Mouse (Mus musculus): Measurements from ENCODE around the gene Tpcn1. TPM values are rescaled to one million over a fixed set of nuclear protein-coding genes. Genes with fewer than 3 reads are reported as not detected.
"Not testable (repeated sequence)": the region's sequence is repeated elsewhere in the genome, so short reads cannot be mapped to it uniquely, and the experiment has no call there.

Tpcn1 gene
- polyA plus RNA-seq, 1 experiment from 2014 or later: 14.8 TPM

DNA sequence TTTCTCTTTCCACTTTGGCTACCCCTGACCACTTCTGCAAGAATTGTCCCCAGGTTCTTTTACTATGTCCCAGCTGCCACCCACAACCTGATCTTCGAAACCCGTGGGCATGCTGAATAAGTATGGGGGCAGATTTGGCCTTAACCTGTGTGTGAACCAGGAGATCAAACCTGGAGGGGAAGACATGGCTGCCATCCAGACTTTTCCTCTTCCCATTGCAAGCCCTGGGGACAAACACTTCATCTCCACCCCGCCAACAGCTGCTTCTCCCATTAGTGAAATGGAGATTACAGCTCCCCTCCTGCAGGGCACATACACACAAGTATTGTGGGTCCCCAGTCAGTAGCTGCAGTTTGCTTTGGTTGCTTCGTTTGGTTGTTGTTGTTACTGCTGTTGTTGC lies 81.2 kb downstream of the Tpcn1 start:
- H3K27ac ChIP-seq (ENCODE audit: low read depth, low read length): no peak overlapping the region
- WGBS: 41% methylated on average over 4 of the region's 4 CpGs
- no peak overlapping the region for H3K4me2 ChIP-seq (ENCODE audit: low read depth, low read length)
- H3K36me3 ChIP-seq (ENCODE audit: control insufficient read depth, insufficient read depth, low read length): no peaks in the 10 kb centered on the region
- H3K27me3 ChIP-seq (ENCODE audit: control insufficient read depth, insufficient read depth, low read length): no peaks in the 10 kb centered on the region
- H3K4me1 ChIP-seq (ENCODE audit: control insufficient read depth, insufficient read depth, low read length): peaks cover 12% of the 10 kb centered on the region
- H3K9ac ChIP-seq (replicated peaks; ENCODE audit: low read depth, low read length): no peak overlapping the region
- no peaks in the 10 kb centered on the region for H3K9me3 ChIP-seq (ENCODE audit: control insufficient read depth, low read length)
- no peak for ATAC-seq (ENCODE audit: low read depth)
- no peak overlapping the region for H3K4me3 ChIP-seq (ENCODE audit: low read depth, low read length)

DNA sequence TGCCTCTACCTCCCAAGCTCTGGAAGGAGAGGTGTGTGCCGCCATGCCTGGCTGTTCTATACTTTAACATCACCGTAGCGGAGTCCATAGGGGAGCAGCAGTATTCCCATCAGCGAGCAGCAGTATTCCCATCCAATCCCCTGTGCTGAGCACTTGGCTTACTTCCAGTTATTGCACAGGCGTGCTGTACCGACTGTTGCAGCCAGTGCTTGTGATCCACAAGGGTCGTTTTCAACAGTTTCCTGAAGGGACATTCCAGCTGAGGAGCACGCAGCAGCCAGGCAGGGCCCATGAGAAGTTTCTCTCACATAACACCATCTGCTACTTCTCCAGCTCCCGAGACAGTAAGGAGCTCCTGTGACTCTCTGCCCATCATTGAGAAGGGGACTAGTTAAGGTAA lies 82.0 kb downstream of the Tpcn1 start:
- H3K4me1 ChIP-seq (ENCODE audit: control insufficient read depth, insufficient read depth, low read length): peaks cover 17% of the 10 kb centered on the region
- H3K36me3 ChIP-seq (ENCODE audit: control insufficient read depth, insufficient read depth, low read length): no peaks in the 10 kb centered on the region
- no peak overlapping the region for H3K4me3 ChIP-seq (ENCODE audit: low read depth, low read length)
- no peaks in the 10 kb centered on the region for H3K9me3 ChIP-seq (ENCODE audit: control insufficient read depth, low read length)
- H3K4me2 ChIP-seq (ENCODE audit: low read depth, low read length): no peak overlapping the region
- no peak overlapping the region for H3K9ac ChIP-seq (replicated peaks; ENCODE audit: low read depth, low read length)
- ATAC-seq (ENCODE audit: low read depth): no peak
- whole genome bisulfite sequencing: 47% methylated on average over 9 of the region's 9 CpGs
- no peak overlapping the region for H3K27ac ChIP-seq (ENCODE audit: low read depth, low read length)
- no peaks in the 10 kb centered on the region for H3K27me3 ChIP-seq (ENCODE audit: control insufficient read depth, insufficient read depth, low read length)

DNA sequence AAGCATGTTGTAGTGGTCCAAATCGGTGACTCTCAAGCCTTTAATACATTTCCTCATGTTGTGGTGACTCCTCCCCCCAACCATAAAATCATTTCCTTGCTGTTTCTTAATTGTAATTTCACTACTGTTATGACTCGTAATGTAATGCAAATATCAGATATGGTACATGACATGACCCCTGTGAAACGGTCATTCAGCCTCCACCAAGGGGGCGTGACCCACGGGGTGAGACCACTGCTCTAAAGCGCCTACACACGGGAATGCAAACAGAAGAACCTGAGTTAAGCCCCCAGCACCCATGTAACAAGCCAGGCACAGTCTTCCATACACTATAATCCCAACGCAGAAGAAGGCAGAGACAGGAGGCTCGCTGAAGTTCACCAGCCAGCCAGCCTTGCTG lies 82.7 kb downstream of the Tpcn1 start:
- Histone ChIP-seq H3K36me3 (ENCODE audit: control insufficient read depth, insufficient read depth, low read length) (no peaks in the 10 kb centered on the region), H3K4me2 (ENCODE audit: low read depth, low read length) (no peak overlapping the region), H3K4me3 (ENCODE audit: low read depth, low read length) (no peak overlapping the region), H3K4me1 (ENCODE audit: control insufficient read depth, insufficient read depth, low read length) (peaks cover 13% of the 10 kb centered on the region), H3K9ac (replicated peaks; ENCODE audit: low read depth, low read length) (no peak overlapping the region), H3K9me3 (ENCODE audit: control insufficient read depth, low read length) (no peaks in the 10 kb centered on the region), H3K27ac (ENCODE audit: low read depth, low read length) (no peak overlapping the region), H3K27me3 (ENCODE audit: control insufficient read depth, insufficient read depth, low read length) (no peaks in the 10 kb centered on the region)
- no peak for ATAC-seq (ENCODE audit: low read depth)
- WGBS: 72% methylated on average over 9 of the region's 9 CpGs

DNA sequence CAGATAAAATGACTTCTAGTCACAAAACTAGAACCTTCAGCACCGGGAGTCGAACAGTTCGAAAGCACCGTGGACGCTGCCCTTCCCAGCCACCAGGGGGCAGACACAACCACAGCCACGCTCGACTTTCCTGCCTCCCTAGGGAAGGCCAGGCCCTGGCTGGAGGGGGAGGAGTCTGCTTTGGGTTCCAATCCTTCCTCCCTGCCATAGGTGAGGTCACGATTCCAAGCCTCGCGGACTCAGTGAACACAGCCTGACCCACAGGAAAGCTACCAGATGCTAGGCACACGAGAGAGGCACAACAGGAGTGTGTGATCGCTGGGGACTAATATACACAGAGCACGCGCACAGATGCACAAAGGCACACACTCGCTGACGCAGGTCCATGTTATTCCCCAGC lies 83.1 kb downstream of the Tpcn1 start:
- Histone ChIP-seq H3K9ac (replicated peaks; ENCODE audit: low read depth, low read length) (no peak overlapping the region), H3K27me3 (ENCODE audit: control insufficient read depth, insufficient read depth, low read length) (no peaks in the 10 kb centered on the region), H3K27ac (ENCODE audit: low read depth, low read length) (no peak overlapping the region), H3K4me3 (ENCODE audit: low read depth, low read length) (no peak overlapping the region), H3K36me3 (ENCODE audit: control insufficient read depth, insufficient read depth, low read length) (no peaks in the 10 kb centered on the region), H3K9me3 (ENCODE audit: control insufficient read depth, low read length) (no peaks in the 10 kb centered on the region), H3K4me1 (ENCODE audit: control insufficient read depth, insufficient read depth, low read length) (peaks cover 13% of the 10 kb centered on the region), H3K4me2 (ENCODE audit: low read depth, low read length) (no peak overlapping the region)
- 0 out of 2 replicates have a peak, but pooled peaks have one; percentile 9 for ATAC-seq (ENCODE audit: low read depth)
- 11% methylated on average over 16 of the region's 16 CpGs for WGBS

DNA sequence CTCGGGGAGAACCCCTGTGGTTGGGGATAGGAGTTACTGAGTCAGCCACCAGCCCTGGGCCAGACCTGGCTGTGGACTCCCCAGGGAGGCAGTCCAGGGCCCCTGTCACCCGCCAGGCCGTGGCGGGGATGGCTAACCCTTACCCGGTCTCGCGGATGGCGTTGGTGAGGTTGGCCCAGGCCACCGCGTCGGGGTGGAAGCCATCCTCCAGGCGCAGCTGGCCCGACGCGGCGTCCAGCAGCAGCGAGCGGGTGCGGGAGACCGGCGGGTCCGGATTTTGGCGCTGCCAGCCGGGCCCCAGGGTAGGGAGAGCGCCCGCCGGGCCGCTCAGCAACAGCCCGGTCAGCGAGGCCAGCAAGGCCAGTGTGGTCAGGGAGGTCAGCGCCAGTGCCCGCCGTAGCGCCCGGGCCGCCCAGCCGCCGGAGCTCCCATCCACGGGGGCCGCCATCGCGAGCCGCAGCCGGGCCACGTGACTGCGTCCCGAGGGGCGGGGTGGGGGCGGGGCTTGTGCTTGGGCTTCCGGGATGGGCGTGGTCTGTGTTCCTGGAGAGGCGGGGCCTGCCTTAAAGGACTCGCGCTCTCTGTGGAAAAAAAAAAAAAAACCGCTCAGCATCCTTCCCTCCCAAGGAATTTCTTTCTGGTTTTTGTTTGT lies 85.2 kb downstream of the Tpcn1 start, which contains the start of gene Plbd2:
Plbd2 (minus strand) TSS at position 482 of the 652 bp plus-strand sequence.
- ATAC-seq (ENCODE audit: low read depth): peak; percentile 71
- under 1% methylated on average over 41 of the region's 55 CpGs for WGBS
- Histone ChIP-seq H3K4me2 (ENCODE audit: low read depth, low read length) (peak within 1 kb of the TSS; percentile 93), H3K9ac (replicated peaks; ENCODE audit: low read depth, low read length) (peak within 1 kb of the TSS; percentile 88), H3K9me3 (ENCODE audit: control insufficient read depth, low read length) (no peaks in the 10 kb centered on the region), H3K27ac (ENCODE audit: low read depth, low read length) (no peak within 1 kb of the TSS), H3K36me3 (ENCODE audit: control insufficient read depth, insufficient read depth, low read length) (no peaks in the 10 kb centered on the region), H3K4me1 (ENCODE audit: control insufficient read depth, insufficient read depth, low read length) (peaks cover 13% of the 10 kb centered on the region), H3K4me3 (ENCODE audit: low read depth, low read length) (peak within 1 kb of the TSS; percentile 92), H3K27me3 (ENCODE audit: control insufficient read depth, insufficient read depth, low read length) (no peaks in the 10 kb centered on the region)

DNA sequence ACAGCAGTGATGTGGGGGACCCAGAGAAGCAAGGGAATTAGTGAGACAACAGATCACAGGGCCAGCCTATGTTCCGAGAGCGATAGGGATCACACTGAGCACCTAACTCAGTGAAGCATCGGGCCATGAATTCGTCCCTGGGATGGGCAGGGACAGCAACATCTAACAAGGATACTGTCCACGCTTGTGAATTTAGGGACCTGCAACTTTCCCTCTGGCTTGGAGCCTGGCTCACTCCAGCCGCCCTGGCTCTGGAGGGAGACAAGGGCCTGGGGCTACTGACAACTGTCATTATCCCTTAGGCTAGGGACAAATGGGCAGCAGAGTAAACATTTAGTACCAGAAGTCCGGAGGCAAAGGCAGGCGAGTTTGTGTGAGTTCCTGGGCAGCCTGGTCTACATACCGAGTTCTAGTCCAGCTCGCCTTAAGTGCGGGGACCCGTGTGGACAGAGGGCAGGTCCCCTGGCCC lies 85.8 kb downstream of the Tpcn1 start:
- H3K4me2 ChIP-seq (ENCODE audit: low read depth, low read length): peak overlapping the region; percentile 93
- peaks cover 13% of the 10 kb centered on the region for H3K4me1 ChIP-seq (ENCODE audit: control insufficient read depth, insufficient read depth, low read length)
- ATAC-seq (ENCODE audit: low read depth): no peak
- H3K36me3 ChIP-seq (ENCODE audit: control insufficient read depth, insufficient read depth, low read length): no peaks in the 10 kb centered on the region
- peak overlapping the region; percentile 92 for H3K4me3 ChIP-seq (ENCODE audit: low read depth, low read length)
- H3K9ac ChIP-seq (replicated peaks; ENCODE audit: low read depth, low read length): peak overlapping the region; percentile 88
- no peak overlapping the region for H3K27ac ChIP-seq (ENCODE audit: low read depth, low read length)
- no peaks in the 10 kb centered on the region for H3K9me3 ChIP-seq (ENCODE audit: control insufficient read depth, low read length)
- no peaks in the 10 kb centered on the region for H3K27me3 ChIP-seq (ENCODE audit: control insufficient read depth, insufficient read depth, low read length)
- 7% methylated on average over 12 of the region's 12 CpGs for WGBS

DNA sequence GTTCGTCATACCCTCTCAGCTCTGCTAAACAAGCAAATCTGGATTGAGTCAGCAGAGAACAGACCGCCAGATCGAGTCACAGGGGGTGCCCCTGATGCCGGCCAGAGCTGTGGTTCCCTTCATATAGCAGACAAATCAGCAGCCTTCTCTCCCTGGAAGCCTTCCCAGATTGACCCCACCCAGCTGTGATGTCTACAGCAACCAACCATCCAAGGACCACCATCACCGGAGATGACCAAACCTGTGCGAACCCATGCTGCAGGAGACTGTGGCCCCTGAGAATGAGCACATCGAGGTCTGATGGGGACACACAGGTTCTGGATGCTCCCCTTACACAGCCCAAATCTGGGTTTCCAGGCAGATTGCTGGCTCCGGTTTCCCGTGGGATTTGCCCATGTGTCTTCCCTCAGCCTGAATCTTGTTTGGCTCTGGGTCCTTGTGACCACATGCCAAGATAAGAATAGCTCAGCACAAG lies 86.3 kb downstream of the Tpcn1 start:
- Histone ChIP-seq H3K27me3 (ENCODE audit: control insufficient read depth, insufficient read depth, low read length) (no peaks in the 10 kb centered on the region), H3K36me3 (ENCODE audit: control insufficient read depth, insufficient read depth, low read length) (no peaks in the 10 kb centered on the region), H3K27ac (ENCODE audit: low read depth, low read length) (no peak overlapping the region), H3K4me2 (ENCODE audit: low read depth, low read length) (peak overlapping the region; percentile 93), H3K4me1 (ENCODE audit: control insufficient read depth, insufficient read depth, low read length) (peaks cover 13% of the 10 kb centered on the region), H3K9ac (replicated peaks; ENCODE audit: low read depth, low read length) (peak overlapping the region; percentile 88; the same call in 1 of the 2 replicates), H3K4me3 (ENCODE audit: low read depth, low read length) (peak overlapping the region; percentile 92), H3K9me3 (ENCODE audit: control insufficient read depth, low read length) (no peaks in the 10 kb centered on the region)
- ATAC-seq (ENCODE audit: low read depth): no peak
- 69% methylated on average over 9 of the region's 9 CpGs for WGBS

DNA sequence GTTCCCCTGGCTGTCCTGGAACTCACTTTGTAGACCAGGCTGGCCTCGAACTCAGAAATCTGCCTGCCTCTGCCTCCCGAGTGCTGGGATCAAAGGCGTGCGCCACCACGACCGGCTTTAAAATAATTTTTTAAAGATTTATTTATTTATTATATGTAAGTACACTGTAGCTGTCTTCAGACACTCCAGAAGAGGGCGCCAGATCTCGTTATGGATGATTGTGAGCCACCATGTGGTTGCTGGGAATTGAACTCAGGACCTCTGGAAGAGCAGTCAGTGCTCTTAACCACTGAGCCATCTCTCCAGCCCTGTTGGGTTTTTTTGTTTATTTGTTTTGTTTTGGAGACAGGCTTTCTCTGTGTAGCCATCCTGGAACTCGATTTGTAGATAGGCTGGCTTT lies 87.9 kb downstream of the Tpcn1 start:
- H3K4me2 ChIP-seq (ENCODE audit: low read depth, low read length); ATAC-seq (ENCODE audit: low read depth); H3K4me3 ChIP-seq (ENCODE audit: low read depth, low read length); H3K9me3 ChIP-seq (ENCODE audit: control insufficient read depth, low read length); H3K9ac ChIP-seq (replicated peaks; ENCODE audit: low read depth, low read length); H3K36me3 ChIP-seq (ENCODE audit: control insufficient read depth, insufficient read depth, low read length); H3K27me3 ChIP-seq (ENCODE audit: control insufficient read depth, insufficient read depth, low read length); H3K27ac ChIP-seq (ENCODE audit: low read depth, low read length): not testable (repeated sequence)
- peaks cover 13% of the 10 kb centered on the region for H3K4me1 ChIP-seq (ENCODE audit: control insufficient read depth, insufficient read depth, low read length)
- WGBS: 90% methylated on average over 9 of the region's 9 CpGs

DNA sequence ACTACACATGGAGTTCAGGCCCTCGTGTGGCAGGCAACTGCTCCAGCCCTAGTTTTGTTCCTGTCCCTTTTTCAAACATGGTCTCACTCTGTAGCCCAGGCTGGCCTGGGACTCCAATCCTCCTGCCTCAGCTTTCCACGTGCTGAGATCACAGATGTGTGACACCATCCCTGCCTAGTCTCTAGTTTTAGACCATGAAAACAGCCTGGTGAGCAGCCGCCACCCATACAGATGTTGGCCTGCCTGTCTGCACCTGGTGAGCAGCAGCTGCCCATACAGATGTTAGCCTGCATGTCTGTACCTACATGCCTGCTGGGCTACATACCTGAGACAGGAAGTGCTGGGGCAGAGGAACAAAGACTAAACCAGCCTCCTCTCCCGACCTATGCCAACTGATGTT lies 89.3 kb downstream of the Tpcn1 start:
- 85% methylated on average over 4 of the region's 4 CpGs for WGBS
- H3K4me1 ChIP-seq (ENCODE audit: control insufficient read depth, insufficient read depth, low read length): peaks cover 13% of the 10 kb centered on the region

More for the DNA sequence above, 89.3 kb downstream of the Tpcn1 start:
- Histone ChIP-seq H3K4me2 (ENCODE audit: low read depth, low read length) (no peak overlapping the region), H3K27ac (ENCODE audit: low read depth, low read length) (no peak overlapping the region), H3K9ac (replicated peaks; ENCODE audit: low read depth, low read length) (no peak overlapping the region), H3K36me3 (ENCODE audit: control insufficient read depth, insufficient read depth, low read length) (0 out of 2 replicates have a peak, but pooled peaks cover 3% of the 10 kb centered on the region), H3K9me3 (ENCODE audit: control insufficient read depth, low read length) (no peaks in the 10 kb centered on the region), H3K27me3 (ENCODE audit: control insufficient read depth, insufficient read depth, low read length) (no peaks in the 10 kb centered on the region), H3K4me3 (ENCODE audit: low read depth, low read length) (no peak overlapping the region)
- no peak for ATAC-seq (ENCODE audit: low read depth)

All from neural tube, embryonic 14.5 days (tissue).